Mouse (Mus musculus): Measurements from ENCODE around the gene Eps8l3. TPM values are rescaled to one million over a fixed set of nuclear protein-coding genes. Genes with fewer than 3 reads are reported as not detected.

Eps8l3 gene
- 0.61 TPM in 1 of 2 replicates, not detected in the other for polyA plus RNA-seq (2012; rRNA removed)

DNA sequence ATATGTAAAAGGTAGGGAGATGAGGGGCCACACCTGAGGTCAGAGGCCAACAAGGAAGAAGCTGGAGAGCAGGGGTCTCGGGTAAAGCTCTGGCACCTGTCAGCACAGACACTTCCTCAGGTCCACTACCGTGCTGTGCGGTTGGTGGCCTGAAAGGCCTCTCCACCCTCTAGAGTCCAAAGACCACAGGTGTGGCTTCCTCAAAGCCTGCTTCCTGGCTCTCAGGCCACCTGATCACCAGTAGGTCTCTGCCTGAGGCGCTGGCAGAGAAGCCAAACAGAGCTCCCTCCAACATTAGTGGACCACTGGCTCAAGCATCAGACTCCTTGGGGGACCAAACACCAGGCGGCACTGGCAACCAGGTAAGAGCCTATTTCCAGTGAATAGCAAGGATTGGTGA, at the start of gene Eps8l3:
TSS of gene Eps8l3 (plus strand) at position 225 of the 400 bp plus-strand sequence.
- 92% methylated on average over 5 of the region's 5 CpGs for WGBS
- H3K4me3 ChIP-seq (replicated peaks; ENCODE audit: extremely low read depth, low read depth, low read length), result no peak within 1 kb of the TSS
- TF ChIP-seq CTCF (IDR thresholded peaks at IDR 0.05; ENCODE audit: insufficient read depth, low read length) (no peak), POLR2A (IDR thresholded peaks at IDR 0.05; ENCODE audit: borderline replicate concordance, extremely low read depth, low read depth, low read length) (no peak)

DNA sequence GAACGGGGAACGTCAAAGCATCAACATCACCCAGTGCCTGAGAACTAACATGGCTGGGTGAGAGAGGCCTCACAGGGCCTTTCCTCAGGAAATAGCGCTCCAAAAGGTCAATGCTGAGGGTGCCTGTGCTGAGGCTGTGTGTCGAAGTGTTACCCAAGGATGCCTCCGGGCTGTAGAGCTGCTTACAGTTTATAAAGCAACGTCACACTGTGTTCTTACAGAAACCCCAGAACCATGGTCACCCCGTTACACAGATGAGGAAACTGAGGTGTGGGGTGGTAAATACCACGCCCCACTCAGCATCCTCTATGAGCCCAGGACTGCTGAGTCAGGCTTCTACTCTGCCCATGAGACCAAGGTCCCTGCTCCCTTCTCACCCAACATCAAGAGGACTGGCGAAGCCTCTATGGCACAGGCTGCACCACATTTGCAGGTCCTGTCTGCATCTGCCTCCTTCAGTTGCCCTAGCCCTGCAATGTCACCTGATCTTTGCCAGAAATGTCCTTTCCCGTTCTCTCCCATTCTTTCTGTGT, 49.1 kb upstream of the Eps8l3 start:
- Histone ChIP-seq H3K4me3 (replicated peaks; ENCODE audit: extremely low read depth, low read depth, low read length) (no peak overlapping the region), H3K4me1 (ENCODE audit: control insufficient read depth, insufficient read depth, low read length) (peaks cover 8% of the 10 kb centered on the region)
- 84% methylated on average over 10 of the region's 10 CpGs for WGBS
- DNase-seq, result no peak
- TF ChIP-seq POLR2A (IDR thresholded peaks at IDR 0.05; ENCODE audit: borderline replicate concordance, extremely low read depth, low read depth, low read length) (no peak), CTCF (IDR thresholded peaks at IDR 0.05; ENCODE audit: insufficient read depth, low read length) (no peak)

More for the DNA sequence above, at the start of gene Eps8l3:
- no peak for DNase-seq
- H3K4me1 ChIP-seq (ENCODE audit: control insufficient read depth, insufficient read depth, low read length), result no peaks in the 10 kb centered on the region

DNA sequence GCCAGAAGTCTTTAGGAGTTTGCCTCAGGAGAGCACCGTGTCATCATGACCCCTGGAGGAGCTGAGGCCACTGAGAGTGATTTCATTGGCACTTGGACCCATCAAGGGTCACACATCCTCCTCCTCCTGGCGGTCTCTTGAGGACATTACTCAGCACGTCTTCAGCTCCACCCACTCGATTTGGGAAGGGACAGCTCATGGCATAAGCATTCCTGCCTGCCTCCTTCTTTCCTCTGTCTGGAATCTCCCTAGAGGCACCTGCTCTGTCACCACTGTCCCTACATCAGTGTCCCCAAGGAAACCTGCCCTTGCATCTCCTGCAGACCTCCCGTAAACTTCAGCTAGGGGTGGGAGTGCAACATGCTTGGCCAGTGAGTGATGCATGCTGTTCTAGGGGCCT, 48.5 kb upstream of the Eps8l3 start:
- TF ChIP-seq POLR2A (IDR thresholded peaks at IDR 0.05; ENCODE audit: borderline replicate concordance, extremely low read depth, low read depth, low read length) (no peak), CTCF (IDR thresholded peaks at IDR 0.05; ENCODE audit: insufficient read depth, low read length) (no peak)
- Histone ChIP-seq H3K4me3 (replicated peaks; ENCODE audit: extremely low read depth, low read depth, low read length) (no peak overlapping the region), H3K4me1 (ENCODE audit: control insufficient read depth, insufficient read depth, low read length) (peaks cover 8% of the 10 kb centered on the region)
- DNase-seq, result no peak
- WGBS, result 45% methylated on average over 5 of the region's 5 CpGs

DNA sequence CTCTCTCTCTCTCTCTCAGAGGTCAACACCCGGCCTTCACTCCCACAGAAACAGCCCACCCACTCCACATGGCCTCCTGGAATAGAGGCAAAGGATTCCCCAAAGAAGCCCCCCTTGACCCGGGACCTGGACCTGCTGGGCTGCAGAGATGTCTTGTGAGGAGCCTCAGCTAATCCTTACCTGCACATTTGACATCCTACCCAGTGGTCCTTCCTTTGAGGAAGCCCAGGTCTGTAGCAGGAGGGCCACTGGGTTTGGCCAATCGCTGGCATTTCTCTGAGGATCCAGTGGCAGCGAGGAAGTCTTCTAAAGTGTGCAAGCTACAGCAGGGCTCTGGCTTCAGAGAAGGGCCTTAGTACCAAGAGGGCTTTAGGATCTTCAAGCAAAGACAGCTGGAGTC, 48.0 kb upstream of the Eps8l3 start:
- H3K4me1 ChIP-seq (ENCODE audit: control insufficient read depth, insufficient read depth, low read length), result peaks cover 8% of the 10 kb centered on the region
- TF ChIP-seq CTCF (IDR thresholded peaks at IDR 0.05; ENCODE audit: insufficient read depth, low read length), result no peak
- TF ChIP-seq POLR2A (IDR thresholded peaks at IDR 0.05; ENCODE audit: borderline replicate concordance, extremely low read depth, low read depth, low read length), result no peak
- no peak for DNase-seq
- 78% methylated on average over 4 of the region's 4 CpGs for WGBS
- no peak overlapping the region for H3K4me3 ChIP-seq (replicated peaks; ENCODE audit: extremely low read depth, low read depth, low read length)

DNA sequence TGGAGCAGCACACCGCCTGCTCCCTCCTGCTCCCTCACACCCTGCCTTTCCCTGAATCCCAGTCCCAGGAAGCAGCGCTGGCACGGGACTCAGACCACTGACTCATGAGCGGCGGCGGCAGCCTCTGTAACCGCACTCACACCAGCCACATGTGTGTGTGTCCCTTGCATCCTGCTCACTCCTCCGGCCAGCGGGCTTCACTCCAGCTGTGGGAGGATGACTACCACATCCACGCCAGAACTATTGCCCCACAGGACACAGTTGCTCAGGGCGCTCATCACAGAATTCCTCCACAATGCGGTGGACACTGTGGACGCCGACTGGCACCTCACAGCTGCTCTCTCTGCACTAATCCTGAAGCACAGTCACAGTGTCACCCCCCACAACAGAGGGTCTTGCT, 47.4 kb upstream of the Eps8l3 start:
- H3K4me3 ChIP-seq (replicated peaks; ENCODE audit: extremely low read depth, low read depth, low read length), result no peak overlapping the region
- DNase-seq, result no peak
- no peak for TF ChIP-seq CTCF (IDR thresholded peaks at IDR 0.05; ENCODE audit: insufficient read depth, low read length)
- no peak for TF ChIP-seq POLR2A (IDR thresholded peaks at IDR 0.05; ENCODE audit: borderline replicate concordance, extremely low read depth, low read depth, low read length)
- WGBS, result 69% methylated on average over 14 of the region's 14 CpGs
- peaks cover 8% of the 10 kb centered on the region for H3K4me1 ChIP-seq (ENCODE audit: control insufficient read depth, insufficient read depth, low read length)

DNA sequence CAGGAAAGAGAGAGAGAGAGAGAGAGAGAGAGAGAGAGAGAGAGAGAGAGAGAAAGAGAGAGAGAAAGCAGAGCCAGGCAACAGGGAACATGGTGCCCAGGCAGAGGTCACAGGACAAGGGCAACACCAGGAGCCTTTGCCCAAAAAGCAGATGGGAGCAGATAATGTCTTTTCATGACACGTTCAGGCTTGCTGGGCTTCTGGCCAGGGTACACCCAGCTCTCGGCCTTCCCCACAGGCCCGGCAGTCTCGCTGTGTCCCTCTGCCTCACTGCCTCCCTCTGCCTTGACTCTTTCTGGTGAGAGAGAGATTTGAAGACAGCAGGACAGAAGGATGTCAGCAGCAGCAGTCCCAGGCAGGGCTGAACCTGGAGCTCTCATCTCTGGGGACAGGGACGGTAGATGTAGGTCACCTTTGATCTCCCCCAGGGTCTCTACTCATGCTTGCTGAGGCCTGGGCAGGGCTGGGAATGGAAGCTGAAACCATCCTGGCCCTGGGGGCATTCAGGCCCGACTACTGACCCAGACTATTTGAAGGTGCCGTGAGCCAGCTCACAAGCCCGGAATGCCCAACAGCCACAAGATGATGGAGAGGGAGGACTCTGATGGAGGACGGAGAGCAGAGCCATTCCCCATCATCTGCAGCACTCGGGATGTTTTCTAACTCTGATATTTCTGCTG, 45.0 kb upstream of the Eps8l3 start:
- peaks cover 8% of the 10 kb centered on the region for H3K4me1 ChIP-seq (ENCODE audit: control insufficient read depth, insufficient read depth, low read length)
- TF ChIP-seq CTCF (IDR thresholded peaks at IDR 0.05; ENCODE audit: insufficient read depth, low read length) (no peak), POLR2A (IDR thresholded peaks at IDR 0.05; ENCODE audit: borderline replicate concordance, extremely low read depth, low read depth, low read length) (no peak)
- WGBS, result 67% methylated on average over 10 of the region's 10 CpGs
- no peak for DNase-seq
- no peak overlapping the region for H3K4me3 ChIP-seq (replicated peaks; ENCODE audit: extremely low read depth, low read depth, low read length)

DNA sequence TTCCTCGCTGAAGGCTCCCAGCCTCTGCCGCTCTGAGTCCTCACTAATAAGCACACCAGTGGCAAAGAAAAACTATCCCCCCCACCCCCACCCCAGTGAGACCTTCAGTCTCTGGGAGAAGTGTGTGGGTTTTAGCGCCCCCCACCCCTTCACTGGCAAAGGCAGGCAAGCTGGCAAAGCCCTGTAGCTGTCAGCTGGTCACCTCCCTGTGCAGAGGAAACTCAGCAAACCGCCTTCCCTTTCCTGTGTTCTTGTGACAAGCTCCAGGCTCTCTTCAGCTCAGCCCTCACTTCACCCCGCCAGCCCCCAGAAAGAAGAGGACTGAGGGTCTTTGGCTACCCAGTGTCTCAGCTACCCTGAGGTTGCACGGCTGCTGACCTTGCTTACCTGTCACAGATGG, 44.4 kb upstream of the Eps8l3 start:
- H3K4me1 ChIP-seq (ENCODE audit: control insufficient read depth, insufficient read depth, low read length), result peaks cover 8% of the 10 kb centered on the region
- WGBS, result 68% methylated on average over 6 of the region's 6 CpGs
- DNase-seq, result no peak
- no peak overlapping the region for H3K4me3 ChIP-seq (replicated peaks; ENCODE audit: extremely low read depth, low read depth, low read length)
- no peak for TF ChIP-seq POLR2A (IDR thresholded peaks at IDR 0.05; ENCODE audit: borderline replicate concordance, extremely low read depth, low read depth, low read length)
- no peak for TF ChIP-seq CTCF (IDR thresholded peaks at IDR 0.05; ENCODE audit: insufficient read depth, low read length)

DNA sequence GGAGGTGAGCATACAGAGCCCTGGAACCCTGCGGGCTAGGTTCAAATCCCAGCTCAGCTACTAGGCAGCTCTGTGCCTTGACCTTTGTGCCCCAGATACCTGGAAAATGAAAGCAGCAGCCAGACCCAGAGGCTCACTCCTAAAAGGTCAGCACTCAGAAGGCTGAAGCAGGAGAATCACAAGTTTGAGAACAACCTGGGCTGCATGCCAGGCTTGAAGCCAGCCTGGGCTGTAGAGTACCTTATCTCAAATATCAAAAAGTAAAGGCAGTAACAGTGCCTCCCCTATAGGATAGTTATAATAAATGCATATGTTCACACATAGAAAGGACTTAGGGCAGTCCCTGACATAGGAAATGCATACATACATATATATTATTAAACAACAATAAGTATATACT, 43.7 kb upstream of the Eps8l3 start:
- no peak overlapping the region for H3K4me3 ChIP-seq (replicated peaks; ENCODE audit: extremely low read depth, low read depth, low read length)
- no peak for TF ChIP-seq CTCF (IDR thresholded peaks at IDR 0.05; ENCODE audit: insufficient read depth, low read length)
- TF ChIP-seq POLR2A (IDR thresholded peaks at IDR 0.05; ENCODE audit: borderline replicate concordance, extremely low read depth, low read depth, low read length), result no peak
- DNase-seq, result no peak
- peaks cover 8% of the 10 kb centered on the region for H3K4me1 ChIP-seq (ENCODE audit: control insufficient read depth, insufficient read depth, low read length)
- WGBS, result 82% methylated on average over 1 of the region's 1 CpGs

DNA sequence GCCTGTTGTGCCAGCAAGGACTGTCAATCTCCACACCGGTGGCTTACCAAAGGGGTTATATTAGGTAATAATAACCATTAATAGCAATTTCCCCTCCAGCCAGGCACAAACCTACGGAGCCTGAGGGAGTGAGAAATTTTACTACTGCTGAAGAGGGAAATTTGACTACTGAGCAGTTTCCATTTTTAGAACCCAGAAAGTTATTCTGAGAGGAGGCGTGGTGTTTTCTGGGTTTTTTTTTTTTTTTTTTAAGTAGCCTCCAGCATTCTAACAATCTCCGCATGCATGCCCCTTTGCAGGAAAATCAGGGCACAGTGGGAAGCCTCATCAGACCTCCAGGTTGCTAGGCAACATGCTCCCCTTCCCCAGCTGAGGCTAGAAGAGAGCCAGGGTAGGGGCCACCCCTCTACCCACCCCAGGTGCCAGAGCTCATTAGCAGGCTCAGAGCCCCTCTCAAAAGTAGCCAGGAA, 43.1 kb upstream of the Eps8l3 start:
- no peak overlapping the region for H3K4me3 ChIP-seq (replicated peaks; ENCODE audit: extremely low read depth, low read depth, low read length)
- peaks cover 8% of the 10 kb centered on the region for H3K4me1 ChIP-seq (ENCODE audit: control insufficient read depth, insufficient read depth, low read length)
- TF ChIP-seq CTCF (IDR thresholded peaks at IDR 0.05; ENCODE audit: insufficient read depth, low read length), result no peak
- no peak for TF ChIP-seq POLR2A (IDR thresholded peaks at IDR 0.05; ENCODE audit: borderline replicate concordance, extremely low read depth, low read depth, low read length)
- no peak for DNase-seq
- 53% methylated on average over 4 of the region's 4 CpGs for WGBS

DNA sequence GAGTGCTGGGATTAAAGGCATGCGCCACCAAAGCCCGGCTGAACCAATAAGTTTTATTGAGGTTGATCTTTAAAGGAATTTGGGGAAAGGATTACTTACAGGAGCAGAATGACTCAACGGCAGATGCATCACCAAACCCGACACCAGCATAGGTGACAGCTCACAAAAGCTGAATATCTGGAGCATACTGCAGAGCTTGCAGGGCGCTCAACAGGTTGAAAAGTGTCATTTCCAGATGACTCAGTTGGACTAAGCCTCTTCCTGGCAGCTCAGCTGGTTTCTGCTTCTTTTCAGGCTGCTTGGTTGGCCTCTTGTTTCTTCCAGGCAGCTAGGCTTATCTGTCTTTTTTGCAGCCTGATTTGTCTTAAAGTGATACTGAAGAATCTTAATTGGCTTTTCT, 41.7 kb upstream of the Eps8l3 start:
- Histone ChIP-seq H3K4me1 (ENCODE audit: control insufficient read depth, insufficient read depth, low read length) (peaks cover 8% of the 10 kb centered on the region), H3K4me3 (replicated peaks; ENCODE audit: extremely low read depth, low read depth, low read length) (no peak overlapping the region)
- TF ChIP-seq CTCF (IDR thresholded peaks at IDR 0.05; ENCODE audit: insufficient read depth, low read length), result no peak
- WGBS, result 96% methylated on average over 5 of the region's 5 CpGs
- no peak for DNase-seq
